18 mouse cellular contexts compared by ENCODE assay signal in the genomic region with DNA sequence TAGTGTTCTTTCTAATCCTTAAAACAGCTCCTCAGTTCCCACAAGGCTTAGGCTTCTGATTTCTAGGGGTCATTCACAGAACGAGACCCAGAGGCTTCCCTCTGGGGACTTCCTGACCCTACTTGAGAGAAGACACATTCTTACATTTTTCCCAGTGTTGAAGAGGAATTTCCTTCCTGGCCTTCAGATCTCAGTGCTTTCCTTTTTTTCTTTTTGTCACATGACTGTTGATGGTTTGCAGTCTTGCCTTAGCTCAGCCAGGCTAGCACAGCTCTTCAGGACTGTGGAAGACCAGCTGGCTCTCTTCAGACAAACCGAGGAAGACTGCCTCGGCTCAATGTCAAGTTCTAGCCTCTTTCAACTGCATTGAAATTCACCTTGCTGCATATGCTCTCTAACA. TPM values are rescaled to one million over a fixed set of nuclear protein-coding genes. Genes with fewer than 3 reads are reported as not detected.
A peak's percentile ranks its signal among the peaks of the same experiment; 100 is the strongest.
DNase-seq lines count a peak whose midpoint lies in the region; ATAC-seq and TF ChIP-seq lines count a peak whose summit lies in the region.
"Had no signal": no experiment of that assay in that cellular context is flagged by ENCODE, and none has a peak within 500 bp of the region (broad histone marks: within the 10 kb centered on the region; RNA-seq: fewer than 3 reads in every experiment).

No protein-coding gene starts in this region.

- peak; percentile 71 for ATAC-seq in intestine, embryonic 16.5 days
- ATAC-seq: inflammation-experienced regulatory T-cells, adult 6 months had no signal

- no peak overlapping the region for H3K27ac ChIP-seq in heart, embryonic 10.5 days
- H3K27ac ChIP-seq in intestine, embryonic 16.5 days (ENCODE audit: low read length): no peak overlapping the region
- no peak overlapping the region for H3K27ac ChIP-seq in gastrocnemius, adult 2 months
- H3K27ac ChIP-seq: embryonic facial prominence, embryonic 12.5 days; forebrain, embryonic 12.5 days; heart, embryonic 15.5 days; limb, embryonic 15.5 days had no signal

- no peaks in the 10 kb centered on the region for H3K4me1 ChIP-seq in heart, embryonic 10.5 days
- peaks cover 6% of the 10 kb centered on the region; the same call in 1 of the 2 replicates for H3K4me1 ChIP-seq in intestine, embryonic 16.5 days (ENCODE audit: control insufficient read depth, insufficient read depth, low read length)
- H3K4me1 ChIP-seq: embryonic facial prominence, embryonic 12.5 days; forebrain, embryonic 12.5 days; limb, embryonic 15.5 days had no signal

- no peak overlapping the region for H3K4me2 ChIP-seq in intestine, embryonic 16.5 days (ENCODE audit: low read depth, low read length)
- H3K4me2 ChIP-seq: embryonic facial prominence, embryonic 12.5 days; forebrain, embryonic 12.5 days; heart, embryonic 15.5 days; limb, embryonic 15.5 days had no signal

- DNase-seq in heart, adult 18-20 months: peak; percentile 25 to 69
- no peak for DNase-seq in heart, embryonic 10.5 days (ENCODE audit: low spot score)
- DNase-seq in heart, adult 9 months (ENCODE audit: low spot score in 2 of 2): peak; percentile 52 to 74
- peak; percentile 42 to 50 for DNase-seq in kidney, postnatal 4 days
- no peak for DNase-seq in cerebellum, adult 18-20 months
- no peak for DNase-seq in gastrocnemius, adult 2 months
- no peak for DNase-seq in cerebellum, adult 11-12 months
- DNase-seq: B cell, adult 2 months; cerebellum, adult 8-10 months; thymus, postnatal 36 days had no signal

- H3K4me3 ChIP-seq in heart, embryonic 10.5 days: no peak overlapping the region
- no peak overlapping the region for H3K4me3 ChIP-seq in intestine, embryonic 16.5 days (ENCODE audit: low read length)
- no peak overlapping the region for H3K4me3 ChIP-seq in gastrocnemius, adult 2 months
- H3K4me3 ChIP-seq: embryonic facial prominence, embryonic 12.5 days; forebrain, embryonic 12.5 days; heart, embryonic 15.5 days; limb, embryonic 15.5 days; megakaryocyte, embryonic 14.5 days had no signal

- H3K9ac ChIP-seq in intestine, embryonic 16.5 days (ENCODE audit: low read depth, low read length): no peak overlapping the region
- H3K9ac ChIP-seq: embryonic facial prominence, embryonic 12.5 days; forebrain, embryonic 12.5 days; heart, embryonic 15.5 days; limb, embryonic 15.5 days had no signal

- no peaks in the 10 kb centered on the region for H3K9me3 ChIP-seq in heart, embryonic 10.5 days
- peaks cover 6% of the 10 kb centered on the region; the same call in 1 of the 2 replicates for H3K9me3 ChIP-seq in intestine, embryonic 16.5 days (ENCODE audit: control insufficient read depth, low read length)
- H3K9me3 ChIP-seq: embryonic facial prominence, embryonic 12.5 days; forebrain, embryonic 12.5 days; heart, embryonic 15.5 days; limb, embryonic 15.5 days had no signal

- no peaks in the 10 kb centered on the region for H3K36me3 ChIP-seq in heart, embryonic 10.5 days
- no peaks in the 10 kb centered on the region for H3K36me3 ChIP-seq in intestine, embryonic 16.5 days (ENCODE audit: control insufficient read depth, insufficient read depth, low read length)
- H3K36me3 ChIP-seq: embryonic facial prominence, embryonic 12.5 days; forebrain, embryonic 12.5 days; heart, embryonic 15.5 days; limb, embryonic 15.5 days had no signal

- intact Hi-C loops in gastrocnemius, adult 2 months (cut with DNase I): no loop called here

- TF ChIP-seq CTCF in gastrocnemius, adult 2 months (IDR thresholded peaks at IDR 0.05): no peak

- WGBS in heart, embryonic 10.5 days: 44% methylated on average over 3 of the region's 3 CpGs
- 33% methylated on average over 3 of the region's 3 CpGs for WGBS in intestine, embryonic 16.5 days

- H3K27me3 ChIP-seq in heart, embryonic 10.5 days (ENCODE audit: insufficient read depth, poor library complexity, severe bottlenecking): no peaks in the 10 kb centered on the region
- no peaks in the 10 kb centered on the region for H3K27me3 ChIP-seq in intestine, embryonic 16.5 days (replicated peaks; ENCODE audit: control insufficient read depth, insufficient read depth, low read length)
- H3K27me3 ChIP-seq: embryonic facial prominence, embryonic 12.5 days; forebrain, embryonic 12.5 days; heart, embryonic 15.5 days; limb, embryonic 15.5 days had no signal

RNA-seq across cellular contexts. Expression of a gene that starts 7.7 kb away (rescaled TPM):
- total RNA-seq in heart, adult 18-20 months (2021): under 1 TPM; 0.57 to 0.65 TPM
- polyA plus RNA-seq in heart, embryonic 10.5 days (2016; fragmentation: Nextera tagmentation; extraction: Ambion mirVana): 40.8 and 46.6 TPM in 2 replicates
- 26.4 and 30.1 TPM in 2 replicates for polyA plus RNA-seq in intestine, embryonic 16.5 days (2015; fragmentation: Nextera tagmentation; extraction: Ambion mirVana)
- under 1 TPM; 0.31 to 0.47 TPM for total RNA-seq in gastrocnemius, adult 2 months (2021)

RNA-seq across cellular contexts. Expression of a gene that starts 30.3 kb away (rescaled TPM):
- total RNA-seq in heart, adult 18-20 months (2021): not detected
- polyA plus RNA-seq in heart, embryonic 10.5 days (2016; fragmentation: Nextera tagmentation; extraction: Ambion mirVana): 1.4 TPM in 2 replicates
- 0.65 and 0.81 TPM in 2 replicates for polyA plus RNA-seq in intestine, embryonic 16.5 days (2015; fragmentation: Nextera tagmentation; extraction: Ambion mirVana)
- total RNA-seq in gastrocnemius, adult 2 months (2021): not detected
- total RNA-seq: neutrophil, adult 5-6 weeks had no signal
- polyA plus RNA-seq: inflammation-experienced regulatory T-cells, adult 6 months had no signal

Comparison
In these comparisons a context has a peak if more than half of its experiments do, and no peak if none do; other contexts are left out.
1. DNase-seq: peak in heart, adult 18-20 months (2 of 2), heart, adult 9 months (2 of 2) and kidney, postnatal 4 days (2 of 2); none in heart, embryonic 10.5 days (single experiment), cerebellum, adult 18-20 months (0 of 2), gastrocnemius, adult 2 months (single experiment) and cerebellum, adult 11-12 months (single experiment).